Mouse (Mus musculus) heart, embryonic 14.5 days (tissue): ENCODE data around the gene Nrm. TPM values are rescaled to one million over a fixed set of nuclear protein-coding genes. Genes with fewer than 3 reads are reported as not detected.

Experiments
- ATAC-seq: fragments of 200-750 bp; cut with Nextera tagmentation; 2 replicates; pipeline ENCODE4 v1.8.0; 2017; ENCODE audit warnings: low read depth, moderate TSS enrichment; ENCODE audit not compliant: insufficient number of reproducible peaks, insufficient read depth, low FRiP score
- H3K27ac ChIP-seq, 2 experiments: fragments of 200-500 bp in 1 of 2; fragments of 300-500 bp in 1 of 2; sonication (generic) in 1 of 2; replicated peaks in 1 of 2; 2 replicates each; pipeline ENCODE4 v1.5.1; 2012 to 2014; ENCODE audit warnings: low read depth in 2 of 2, low read length in 2 of 2, control low read depth in 1 of 2, mild to moderate bottlenecking in 1 of 2, mixed read lengths in 1 of 2; ENCODE audit not compliant: control insufficient read depth in 1 of 2, insufficient read depth in 1 of 2
- H3K27me3 ChIP-seq: fragments of 300-500 bp; sonication (generic); 2 replicates; pipeline ENCODE4 v1.6.1; 2014; ENCODE audit warnings: mild to moderate bottlenecking, low read length, control low read depth; ENCODE audit not compliant: control insufficient read depth, insufficient read depth
- H3K36me3 ChIP-seq: fragments of 300-500 bp; sonication (generic); 2 replicates; pipeline ENCODE4 v1.6.1; 2014; ENCODE audit warnings: mild to moderate bottlenecking, control low read depth, low read length, mixed read lengths; ENCODE audit not compliant: control insufficient read depth, insufficient read depth
- H3K4me1 ChIP-seq, 2 experiments: fragments of 200-500 bp in 1 of 2; fragments of 300-500 bp in 1 of 2; sonication (generic) in 1 of 2; 2 replicates each; pipeline ENCODE4 v1.6.1; 2012 to 2014; ENCODE audit warnings: low read length in 2 of 2, control low read depth in 1 of 2, mixed read lengths in 1 of 2; ENCODE audit not compliant: control insufficient read depth in 2 of 2, insufficient read depth in 2 of 2
- H3K4me2 ChIP-seq: fragments of 300-500 bp; sonication (generic); 2 replicates; pipeline ENCODE4 v1.6.1; 2014; ENCODE audit warnings: mild to moderate bottlenecking, low read length
- H3K4me3 ChIP-seq, 2 experiments: fragments of 200-500 bp in 1 of 2; fragments of 300-500 bp in 1 of 2; sonication (generic) in 1 of 2; 2 replicates each; pipeline ENCODE4 v1.5.1; 2012 to 2014; ENCODE audit warnings: low read length in 2 of 2, mild to moderate bottlenecking in 2 of 2, control low read depth in 1 of 2, low read depth in 1 of 2, moderate library complexity in 1 of 2; ENCODE audit not compliant: control insufficient read depth in 1 of 2, insufficient read depth in 1 of 2
- H3K9ac ChIP-seq: fragments of 300-500 bp; sonication (generic); 2 replicates; pipeline ENCODE4 v1.6.1; 2014; ENCODE audit warnings: mild to moderate bottlenecking, low read length
- H3K9me3 ChIP-seq: fragments of 300-500 bp; sonication (generic); 2 replicates; pipeline ENCODE4 v1.6.1; 2016; ENCODE audit warnings: low read length, control low read depth; ENCODE audit not compliant: control insufficient read depth
- WGBS: fragments of 180-500 bp; shearing (Covaris S2); extraction: QIAGEN DNeasy Blood & Tissue Kit; methylation state at CpG from one replicate; pipeline ENCODE4 v1.1.7; 2014; 5-methylcytosine and 5-hydroxymethylcytosine counted together
- polyA plus RNA-seq: library from polyadenylated mRNA; unstranded; fragments of >200 nt; fragmentation: Nextera tagmentation; extraction: Ambion mirVana; gene quantifications from 2 replicates; pipeline ENCODE4 v1.2.1, GENCODE M21; 2014

The Nrm gene
- polyA plus RNA-seq, 1 experiment from 2014 or later = 44.0 TPM

GRCm38 (mm10) chr17:35825109-35825850 lies 35.8 kb upstream of the Nrm start:
- Histone ChIP-seq H3K4me1 (peaks cover 2 to 31% of the 10 kb centered on the region in 2 experiments; a peak in 3 of 4 replicates), H3K27me3 (no peaks in the 10 kb centered on the region), H3K4me2 (no peak overlapping the region), H3K36me3 (peaks cover 51% of the 10 kb centered on the region), H3K9me3 (no peaks in the 10 kb centered on the region), H3K4me3 (no peak overlapping the region), H3K27ac (no peak overlapping the region), H3K9ac (no peak overlapping the region)
- no peak for ATAC-seq
- WGBS = 97% methylated on average over 13 of the region's 13 CpGs

- no peaks in the 10 kb centered on the region for H3K9me3 ChIP-seq
- peak overlapping the region in 1 of 2 experiments; percentile 9; a peak in 1 of 4 replicates for H3K4me3 ChIP-seq
- H3K36me3 ChIP-seq = peaks cover 91% of the 10 kb centered on the region
- peaks cover under 1 to 26% of the 10 kb centered on the region in 2 experiments for H3K4me1 ChIP-seq
- H3K27me3 ChIP-seq = no peaks in the 10 kb centered on the region
- H3K9ac ChIP-seq = peak overlapping the region; percentile 52; the same call in 1 of the 2 replicates
- under 1% methylated on average over 21 of the region's 21 CpGs for WGBS
- peak; percentile 57 for ATAC-seq
- peak overlapping the region; percentile 35 for H3K4me2 ChIP-seq
- 0 out of 4 replicates have a peak overlapping the region, but pooled peaks of 1 of the 2 experiments have one; percentile 2 for H3K27ac ChIP-seq
Measured at GRCm38 (mm10) chr17:35829737-35830136, 31.4 kb upstream of the Nrm start.

DNA sequence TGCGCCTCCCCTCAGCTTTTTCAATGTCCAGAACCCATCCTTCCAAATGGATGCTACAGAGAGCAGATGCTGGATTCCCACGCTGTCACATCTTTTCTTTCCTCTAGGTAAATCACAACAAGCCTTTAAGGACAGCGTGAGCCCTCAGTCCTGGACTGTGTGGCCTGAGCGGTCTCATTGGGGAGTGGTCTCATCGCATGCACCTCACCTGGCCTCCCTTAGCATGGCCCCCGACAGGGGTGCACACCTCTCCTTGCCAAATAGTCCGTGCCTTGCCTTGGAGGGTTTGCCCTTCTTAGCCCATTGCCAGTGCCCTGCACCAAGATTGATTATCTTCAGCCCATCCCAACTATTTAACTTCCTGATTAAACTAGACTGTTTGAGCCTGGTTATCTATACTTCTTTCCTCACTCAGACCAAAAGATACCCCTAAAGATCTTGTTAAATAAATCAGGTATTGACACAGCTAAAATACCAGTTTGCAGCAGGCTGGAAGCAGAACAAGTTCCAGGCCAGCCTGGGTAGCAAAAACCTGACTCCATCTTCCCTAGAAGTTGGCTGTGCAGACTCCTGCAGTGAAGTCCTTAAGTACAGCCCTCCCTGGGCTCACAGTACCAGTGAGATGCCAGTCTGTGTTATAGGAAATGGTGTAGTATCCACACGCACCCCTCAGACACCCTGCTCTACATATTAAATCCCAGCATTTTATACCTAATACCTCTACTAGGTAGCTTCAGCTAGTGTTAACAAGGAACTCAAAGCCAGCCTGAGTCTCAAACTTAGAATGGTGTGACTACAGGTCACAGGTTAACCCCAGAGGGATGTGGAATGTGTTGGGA lies 28.5 kb upstream of the Nrm start:
- H3K9me3 ChIP-seq = no peaks in the 10 kb centered on the region
- H3K27me3 ChIP-seq = no peaks in the 10 kb centered on the region
- H3K4me3 ChIP-seq = no peak overlapping the region
- no peak overlapping the region for H3K27ac ChIP-seq
- peaks cover 84% of the 10 kb centered on the region for H3K36me3 ChIP-seq
- H3K4me2 ChIP-seq = no peak overlapping the region
- no peak overlapping the region for H3K9ac ChIP-seq
- 73% methylated on average over 8 of the region's 8 CpGs for WGBS
- no peak for ATAC-seq
- H3K4me1 ChIP-seq = peaks cover 15 to 40% of the 10 kb centered on the region in 2 experiments

GRCm38 (mm10) chr17:35833239-35833751 lies 27.8 kb upstream of the Nrm start:
- H3K4me1 ChIP-seq = peaks cover 15 to 40% of the 10 kb centered on the region in 2 experiments
- 18% methylated on average over 5 of the region's 5 CpGs for WGBS
- no peak overlapping the region for H3K4me2 ChIP-seq
- H3K9ac ChIP-seq = 0 out of 2 replicates have a peak overlapping the region, but pooled peaks have one; percentile 0
- H3K36me3 ChIP-seq = peaks cover 78% of the 10 kb centered on the region
- no peak for ATAC-seq
- no peaks in the 10 kb centered on the region for H3K9me3 ChIP-seq
- H3K4me3 ChIP-seq = no peak overlapping the region
- no peak overlapping the region for H3K27ac ChIP-seq
- no peaks in the 10 kb centered on the region for H3K27me3 ChIP-seq

GRCm38 (mm10) chr17:35833894-35834293 lies 27.2 kb upstream of the Nrm start:
- no peaks in the 10 kb centered on the region for H3K27me3 ChIP-seq
- no peak for ATAC-seq
- peaks cover 15 to 40% of the 10 kb centered on the region in 2 experiments for H3K4me1 ChIP-seq
- peak overlapping the region; percentile 98; the same call in 1 of the 2 replicates for H3K9ac ChIP-seq
- H3K4me3 ChIP-seq = no peak overlapping the region
- no peak overlapping the region for H3K27ac ChIP-seq
- 48% methylated on average over 5 of the region's 5 CpGs for WGBS
- peaks cover 72% of the 10 kb centered on the region for H3K36me3 ChIP-seq
- H3K4me2 ChIP-seq = no peak overlapping the region; the same call in 1 of the 2 replicates
- no peaks in the 10 kb centered on the region for H3K9me3 ChIP-seq

- no peak for ATAC-seq
- Histone ChIP-seq H3K4me3 (peak overlapping the region; percentile 80 to 81; a peak in 3 of 4 replicates), H3K27ac (no peak overlapping the region), H3K27me3 (no peaks in the 10 kb centered on the region), H3K4me1 (peaks cover 16 to 44% of the 10 kb centered on the region in 2 experiments), H3K9ac (peak overlapping the region; percentile 98), H3K9me3 (no peaks in the 10 kb centered on the region), H3K4me2 (peak overlapping the region; percentile 71), H3K36me3 (peaks cover 66% of the 10 kb centered on the region)
- 75% methylated on average over 26 of the region's 26 CpGs for WGBS
Measured at GRCm38 (mm10) chr17:35834696-35835422, 26.3 kb upstream of the Nrm start.
